Mouse (Mus musculus) heart, embryonic 13.5 days (tissue): ENCODE measurements around the gene Rtn1. TPM values are rescaled to one million over a fixed set of nuclear protein-coding genes. Genes with fewer than 3 reads are reported as not detected.

ENCODE experiments used
- ATAC-seq: fragments of 200-750 bp; cut with Nextera tagmentation; 2 replicates; pipeline ENCODE4 v1.8.0; 2017; ENCODE audit warnings: moderate TSS enrichment; ENCODE audit not compliant: insufficient number of reproducible peaks, low FRiP score, low TSS enrichment; ENCODE audit errors: extremely low read depth
- H3K27ac ChIP-seq: fragments of 300-500 bp; sonication (generic); replicated peaks from 2 replicates; pipeline ENCODE4 v1.5.1; 2015; ENCODE audit warnings: moderate library complexity, mild to moderate bottlenecking, inconsistent platforms
- H3K27me3 ChIP-seq: fragments of 300-500 bp; sonication (generic); replicated peaks from 2 replicates; pipeline ENCODE4 v1.6.1; 2015; ENCODE audit warnings: mild to moderate bottlenecking, inconsistent platforms
- H3K36me3 ChIP-seq: fragments of 300-500 bp; sonication (generic); 2 replicates; pipeline ENCODE4 v1.6.1; 2015; ENCODE audit warnings: mild to moderate bottlenecking, inconsistent platforms
- H3K4me1 ChIP-seq: fragments of 300-500 bp; sonication (generic); 2 replicates; pipeline ENCODE4 v1.6.1; 2015; ENCODE audit warnings: inconsistent platforms
- H3K4me2 ChIP-seq: fragments of 300-500 bp; sonication (generic); 2 replicates; pipeline ENCODE4 v1.6.1; 2015; ENCODE audit warnings: inconsistent platforms, mild to moderate bottlenecking, moderate library complexity
- H3K4me3 ChIP-seq: fragments of 300-500 bp; sonication (generic); 2 replicates; pipeline ENCODE4 v1.5.1; 2015; ENCODE audit warnings: moderate library complexity, mild to moderate bottlenecking, inconsistent platforms
- H3K9ac ChIP-seq: fragments of 300-500 bp; sonication (generic); 2 replicates; pipeline ENCODE4 v1.6.1; 2015; ENCODE audit warnings: inconsistent platforms, mild to moderate bottlenecking, moderate library complexity
- H3K9me3 ChIP-seq: fragments of 300-500 bp; sonication (generic); 2 replicates; pipeline ENCODE4 v1.6.1; 2016; ENCODE audit warnings: inconsistent platforms
- WGBS: fragments of 180-500 bp; shearing (Covaris S2); methylation state at CpG from one replicate; pipeline ENCODE4 v1.1.7; 2015; ENCODE audit warnings: mixed read lengths; 5-methylcytosine and 5-hydroxymethylcytosine counted together
- polyA plus RNA-seq: library from polyadenylated mRNA; unstranded; fragments of >200 nt; fragmentation: Nextera tagmentation; extraction: Ambion mirVana; gene quantifications from 2 replicates; pipeline ENCODE4 v1.2.1, GENCODE M21; 2015

Rtn1 gene
- polyA plus RNA-seq, 1 experiment from 2014 or later = 15.8 TPM

- Histone ChIP-seq H3K4me1 (peaks cover 7% of the 10 kb centered on the region; the same call in 1 of the 2 replicates), H3K27ac (no peak overlapping the region), H3K4me2 (no peak overlapping the region), H3K9ac (no peak overlapping the region), H3K4me3 (no peak overlapping the region), H3K36me3 (no peaks in the 10 kb centered on the region), H3K9me3 (no peaks in the 10 kb centered on the region), H3K27me3 (no peaks in the 10 kb centered on the region)
- no peak for ATAC-seq
- 56% methylated on average over 17 of the region's 17 CpGs for WGBS
Observed at GRCm38 (mm10) chr12:72373916-72374615, 34.8 kb downstream of the Rtn1 start.

DNA sequence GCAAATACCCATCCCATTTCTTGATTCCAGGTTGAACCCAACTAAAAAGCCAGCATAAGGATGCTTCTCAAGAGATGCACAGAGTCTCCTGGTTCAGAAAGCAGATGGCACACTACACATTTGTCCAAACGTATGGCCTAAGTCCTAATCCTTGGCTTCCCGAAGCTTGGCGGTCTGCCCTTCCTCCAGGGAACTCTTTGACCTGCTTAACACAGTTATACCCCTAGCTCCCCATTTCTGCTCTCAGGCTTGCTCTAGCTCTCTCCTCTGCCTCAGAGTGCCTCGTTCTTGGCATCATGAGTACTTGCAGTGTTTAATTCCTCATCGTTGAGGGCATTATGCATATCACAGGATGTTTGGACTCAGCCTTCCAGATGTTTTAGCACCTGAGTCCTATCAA, 38.8 kb downstream of the Rtn1 start:
- H3K4me1 ChIP-seq = peaks cover 6% of the 10 kb centered on the region; the same call in 1 of the 2 replicates
- H3K36me3 ChIP-seq = no peaks in the 10 kb centered on the region
- WGBS = 72% methylated on average over 5 of the region's 5 CpGs
- no peak overlapping the region for H3K4me3 ChIP-seq
- H3K27me3 ChIP-seq = no peaks in the 10 kb centered on the region
- H3K9ac ChIP-seq = no peak overlapping the region
- no peak overlapping the region for H3K4me2 ChIP-seq
- H3K9me3 ChIP-seq = no peaks in the 10 kb centered on the region
- ATAC-seq = no peak
- H3K27ac ChIP-seq = no peak overlapping the region

DNA sequence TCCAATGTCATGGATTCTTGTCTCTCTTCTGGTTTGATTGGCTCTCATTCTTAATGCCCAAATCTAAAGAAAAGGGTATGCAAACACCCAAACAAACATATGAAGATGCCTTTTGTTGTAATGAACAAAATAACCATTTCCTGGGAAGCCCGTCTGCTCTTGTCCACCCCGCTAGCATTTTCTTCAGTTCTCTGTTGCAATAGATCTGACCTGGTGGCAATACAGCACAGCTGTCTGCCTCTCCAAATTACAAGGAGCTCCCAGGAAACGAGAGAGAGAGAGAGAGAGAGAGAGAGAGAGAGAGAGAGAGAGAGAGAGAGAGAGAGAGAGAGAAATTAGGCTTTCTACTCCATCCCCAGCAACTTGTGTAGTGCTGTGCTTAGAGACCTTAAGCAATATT, 42.1 kb downstream of the Rtn1 start:
- Histone ChIP-seq H3K36me3 (no peaks in the 10 kb centered on the region), H3K4me1 (peaks cover 10% of the 10 kb centered on the region), H3K4me2 (no peak overlapping the region), H3K27ac (no peak overlapping the region), H3K27me3 (0 out of 2 replicates have a peak, but pooled peaks cover 3% of the 10 kb centered on the region), H3K9me3 (no peaks in the 10 kb centered on the region), H3K4me3 (no peak overlapping the region), H3K9ac (no peak overlapping the region)
- no peak for ATAC-seq
- 59% methylated on average over 3 of the region's 3 CpGs for WGBS

GRCm38 (mm10) chr12:72366104-72366437, 42.8 kb downstream of the Rtn1 start:
- 0 out of 2 replicates have a peak, but pooled peaks cover 3% of the 10 kb centered on the region for H3K27me3 ChIP-seq
- peaks cover 10% of the 10 kb centered on the region for H3K4me1 ChIP-seq
- H3K9me3 ChIP-seq = no peaks in the 10 kb centered on the region
- no peak for ATAC-seq
- H3K36me3 ChIP-seq = no peaks in the 10 kb centered on the region
- no peak overlapping the region for H3K9ac ChIP-seq
- no peak overlapping the region for H3K4me2 ChIP-seq
- no peak overlapping the region for H3K27ac ChIP-seq
- H3K4me3 ChIP-seq = no peak overlapping the region
- no CpG with 5 or more reads among the region's 2 CpGs for WGBS

DNA sequence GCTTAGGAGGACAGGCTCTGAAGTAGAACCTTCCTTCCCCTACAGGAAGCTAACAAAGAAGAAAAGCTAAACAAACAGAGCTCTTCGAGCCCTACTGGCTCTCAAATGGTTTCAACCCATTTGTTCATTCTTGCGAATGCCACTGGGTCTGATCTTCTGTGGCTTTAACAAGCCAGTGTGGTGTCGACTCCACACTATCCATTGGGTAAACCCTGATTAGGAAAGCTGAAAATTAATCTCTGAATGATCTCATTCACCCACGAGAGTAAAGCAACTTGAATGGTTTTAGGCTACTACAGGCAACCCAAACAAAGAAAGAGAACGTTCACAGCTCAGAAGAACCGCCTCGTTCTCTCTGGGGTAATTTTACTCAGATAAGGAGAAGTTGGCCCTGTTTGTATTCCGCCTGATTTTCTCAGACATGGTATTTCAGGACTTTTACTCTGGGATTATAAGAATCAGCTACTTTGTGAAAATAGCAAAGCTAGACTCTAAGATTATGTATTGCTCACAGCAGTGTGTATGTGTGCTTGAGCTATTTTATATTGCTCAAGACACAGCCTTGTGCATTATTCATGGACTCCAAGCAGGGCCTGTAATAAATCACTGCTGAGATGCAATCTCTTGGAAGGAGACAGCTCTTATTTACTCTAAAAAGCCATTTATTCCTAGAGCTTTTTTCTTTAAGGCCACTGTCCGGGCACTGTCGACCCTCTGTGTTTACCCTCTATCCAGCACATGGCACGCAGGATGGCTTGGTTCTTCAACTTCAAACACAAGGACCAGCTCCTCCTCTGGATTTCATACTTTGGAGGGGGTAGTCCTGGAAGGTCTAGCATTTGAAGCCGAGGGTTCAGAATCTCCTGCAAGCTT, 43.4 kb downstream of the Rtn1 start:
- no peak for ATAC-seq
- H3K4me3 ChIP-seq = no peak overlapping the region
- 61% methylated on average over 12 of the region's 12 CpGs for whole genome bisulfite sequencing
- no peak overlapping the region for H3K27ac ChIP-seq
- H3K9ac ChIP-seq = no peak overlapping the region
- H3K36me3 ChIP-seq = no peaks in the 10 kb centered on the region
- H3K27me3 ChIP-seq = 0 out of 2 replicates have a peak, but pooled peaks cover 3% of the 10 kb centered on the region
- no peak overlapping the region for H3K4me2 ChIP-seq
- peaks cover 12% of the 10 kb centered on the region for H3K4me1 ChIP-seq
- H3K9me3 ChIP-seq = no peaks in the 10 kb centered on the region

DNA sequence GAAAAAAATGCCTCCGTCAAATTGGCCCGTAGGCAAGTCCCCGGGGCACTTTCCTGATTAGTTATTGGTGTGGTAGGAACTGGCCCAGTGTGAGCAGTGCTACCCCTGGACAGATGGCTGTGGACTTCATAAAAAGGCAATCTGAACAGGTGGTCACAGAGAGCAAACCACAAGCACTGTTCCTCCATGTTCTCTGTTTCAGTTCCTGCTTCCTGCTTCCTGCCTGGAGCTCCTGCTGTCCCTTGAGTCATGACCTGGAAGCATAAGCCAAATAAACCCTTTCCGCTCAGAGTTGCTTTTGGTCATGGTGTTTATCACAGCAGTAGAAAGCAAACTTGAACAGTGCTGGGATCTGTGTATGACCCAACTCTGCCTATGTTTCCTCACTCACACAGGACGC, 44.3 kb downstream of the Rtn1 start:
- H3K36me3 ChIP-seq = no peaks in the 10 kb centered on the region
- no peak overlapping the region for H3K27ac ChIP-seq
- no peak for ATAC-seq
- H3K4me1 ChIP-seq = peaks cover 21% of the 10 kb centered on the region
- H3K4me3 ChIP-seq = no peak overlapping the region
- no peak overlapping the region for H3K9ac ChIP-seq
- H3K27me3 ChIP-seq = 0 out of 2 replicates have a peak, but pooled peaks cover 3% of the 10 kb centered on the region
- no peaks in the 10 kb centered on the region for H3K9me3 ChIP-seq
- no peak overlapping the region for H3K4me2 ChIP-seq
- WGBS = 86% methylated on average over 5 of the region's 5 CpGs

GRCm38 (mm10) chr12:72361701-72362354, 47.0 kb downstream of the Rtn1 start:
- H3K4me1 ChIP-seq = peaks cover 22% of the 10 kb centered on the region
- no peak overlapping the region for H3K4me2 ChIP-seq
- no peak overlapping the region for H3K9ac ChIP-seq
- no peaks in the 10 kb centered on the region for H3K9me3 ChIP-seq
- no peak overlapping the region for H3K27ac ChIP-seq
- WGBS = 44% methylated on average over 9 of the region's 9 CpGs
- H3K27me3 ChIP-seq = 0 out of 2 replicates have a peak, but pooled peaks cover 3% of the 10 kb centered on the region
- no peak for ATAC-seq
- no peaks in the 10 kb centered on the region for H3K36me3 ChIP-seq
- H3K4me3 ChIP-seq = no peak overlapping the region

- no peak overlapping the region for H3K9ac ChIP-seq
- WGBS = 75% methylated on average over 5 of the region's 5 CpGs
- H3K4me3 ChIP-seq = no peak overlapping the region
- 0 out of 2 replicates have a peak, but pooled peaks cover 3% of the 10 kb centered on the region for H3K27me3 ChIP-seq
- no peak overlapping the region for H3K4me2 ChIP-seq
- no peaks in the 10 kb centered on the region for H3K36me3 ChIP-seq
- no peaks in the 10 kb centered on the region for H3K9me3 ChIP-seq
- no peak for ATAC-seq
- no peak overlapping the region for H3K27ac ChIP-seq
- H3K4me1 ChIP-seq = peaks cover 22% of the 10 kb centered on the region
Observed at GRCm38 (mm10) chr12:72360926-72361615, 47.8 kb downstream of the Rtn1 start.

- Histone ChIP-seq H3K27ac (no peak overlapping the region), H3K4me2 (no peak overlapping the region), H3K9me3 (no peaks in the 10 kb centered on the region), H3K27me3 (0 out of 2 replicates have a peak, but pooled peaks cover 3% of the 10 kb centered on the region), H3K4me1 (peaks cover 22% of the 10 kb centered on the region), H3K4me3 (no peak overlapping the region), H3K9ac (no peak overlapping the region), H3K36me3 (no peaks in the 10 kb centered on the region)
- no peak for ATAC-seq
- 23% methylated on average over 3 of the region's 3 CpGs for WGBS
Observed at GRCm38 (mm10) chr12:72359903-72360302, 49.0 kb downstream of the Rtn1 start.

DNA sequence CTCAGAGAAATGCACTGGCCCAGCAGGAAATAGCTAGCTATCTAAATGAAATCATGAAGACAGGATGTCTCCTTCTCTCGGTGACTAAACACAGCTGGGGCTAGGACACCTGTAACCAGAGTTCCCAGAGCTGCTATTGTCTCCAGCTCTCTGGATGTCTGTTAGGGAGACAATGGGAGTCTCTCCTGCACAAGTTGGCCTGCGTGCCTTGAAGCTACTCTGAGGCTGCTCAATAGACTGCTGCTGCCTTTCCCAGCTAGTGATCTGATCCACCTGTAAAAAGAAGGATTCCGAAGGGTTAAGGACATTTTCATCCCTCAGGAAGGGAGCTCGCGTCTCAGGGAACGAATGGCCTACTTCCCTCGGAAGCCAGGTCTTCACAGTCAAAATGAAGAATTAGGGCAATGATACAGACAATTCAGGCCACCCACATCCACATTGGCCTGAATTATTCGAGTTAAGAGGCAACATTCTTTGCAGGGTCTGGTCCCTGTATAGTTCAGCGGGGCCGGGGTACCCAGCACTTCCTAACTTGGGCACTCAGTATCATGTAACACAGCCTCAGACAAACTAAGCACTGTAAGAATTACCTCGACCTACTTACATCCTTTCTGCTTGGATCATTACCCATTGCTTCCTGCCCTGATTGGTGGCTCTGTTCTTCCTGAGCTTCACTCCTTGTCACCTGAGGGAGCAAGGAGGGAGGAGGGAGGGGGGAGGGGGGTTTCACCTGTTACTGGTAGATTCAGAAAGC, 51.0 kb downstream of the Rtn1 start:
- no peak overlapping the region for H3K9ac ChIP-seq
- no peak overlapping the region for H3K27ac ChIP-seq
- 0 out of 2 replicates have a peak, but pooled peaks cover 3% of the 10 kb centered on the region for H3K27me3 ChIP-seq
- H3K36me3 ChIP-seq = no peaks in the 10 kb centered on the region
- H3K4me1 ChIP-seq = peaks cover 13% of the 10 kb centered on the region
- H3K9me3 ChIP-seq = no peaks in the 10 kb centered on the region
- no peak overlapping the region for H3K4me3 ChIP-seq
- 52% methylated on average over 11 of the region's 11 CpGs for WGBS
- no peak overlapping the region for H3K4me2 ChIP-seq
- no peak for ATAC-seq
